Mouse (Mus musculus) kidney, embryonic 14.5 days (tissue): ENCODE measurements at regions not wholly inside any gene's neighbourhood (a gene's known extent, or its start where the extent isn't known, plus 50 kb on each side); places are given as distances from the start of the nearest gene placed in this dataset.

Experiments used
- ATAC-seq: fragments of 200-750 bp; cut with Nextera tagmentation; 2 replicates; pipeline ENCODE4 v1.8.0; 2017; ENCODE audit warnings: moderate number of reproducible peaks, mild to moderate bottlenecking, moderate TSS enrichment, moderate library complexity; ENCODE audit not compliant: low FRiP score, low TSS enrichment
- H3K27ac ChIP-seq: fragments of 300-500 bp; sonication (generic); 2 replicates; pipeline ENCODE4 v1.5.1; 2014; ENCODE audit warnings: low read depth, mild to moderate bottlenecking, low read length, moderate library complexity, mixed read lengths
- H3K27me3 ChIP-seq: fragments of 300-500 bp; sonication (generic); 2 replicates; pipeline ENCODE4 v1.6.1; 2014; ENCODE audit warnings: mild to moderate bottlenecking, low read length; ENCODE audit not compliant: control insufficient read depth, insufficient read depth
- H3K36me3 ChIP-seq: fragments of 300-500 bp; sonication (generic); 2 replicates; pipeline ENCODE4 v1.6.1; 2014; ENCODE audit warnings: low read length, mixed read lengths; ENCODE audit not compliant: control insufficient read depth, insufficient read depth
- H3K4me1 ChIP-seq: fragments of 300-500 bp; sonication (generic); 2 replicates; pipeline ENCODE4 v1.6.1; 2014; ENCODE audit warnings: low read length, mixed read lengths; ENCODE audit not compliant: control insufficient read depth, insufficient read depth
- H3K4me2 ChIP-seq: fragments of 300-500 bp; sonication (generic); replicated peaks from 2 replicates; pipeline ENCODE4 v1.6.1; 2014; ENCODE audit warnings: low read depth, mild to moderate bottlenecking, low read length
- H3K4me3 ChIP-seq: fragments of 300-500 bp; sonication (generic); 2 replicates; pipeline ENCODE4 v1.5.1; 2014; ENCODE audit warnings: mild to moderate bottlenecking, low read length
- H3K9ac ChIP-seq: fragments of 300-500 bp; sonication (generic); 2 replicates; pipeline ENCODE4 v1.6.1; 2014; ENCODE audit warnings: low read depth, mild to moderate bottlenecking, low read length, moderate library complexity
- H3K9me3 ChIP-seq: fragments of 300-500 bp; sonication (generic); 2 replicates; pipeline ENCODE4 v1.6.1; 2016; ENCODE audit warnings: low read length; ENCODE audit not compliant: control insufficient read depth
- WGBS: fragments of 180-500 bp; shearing (Covaris S2); extraction: QIAGEN DNeasy Blood & Tissue Kit; methylation state at CpG from one replicate; pipeline ENCODE4 v1.1.7; 2014; 5-methylcytosine and 5-hydroxymethylcytosine counted together

DNA sequence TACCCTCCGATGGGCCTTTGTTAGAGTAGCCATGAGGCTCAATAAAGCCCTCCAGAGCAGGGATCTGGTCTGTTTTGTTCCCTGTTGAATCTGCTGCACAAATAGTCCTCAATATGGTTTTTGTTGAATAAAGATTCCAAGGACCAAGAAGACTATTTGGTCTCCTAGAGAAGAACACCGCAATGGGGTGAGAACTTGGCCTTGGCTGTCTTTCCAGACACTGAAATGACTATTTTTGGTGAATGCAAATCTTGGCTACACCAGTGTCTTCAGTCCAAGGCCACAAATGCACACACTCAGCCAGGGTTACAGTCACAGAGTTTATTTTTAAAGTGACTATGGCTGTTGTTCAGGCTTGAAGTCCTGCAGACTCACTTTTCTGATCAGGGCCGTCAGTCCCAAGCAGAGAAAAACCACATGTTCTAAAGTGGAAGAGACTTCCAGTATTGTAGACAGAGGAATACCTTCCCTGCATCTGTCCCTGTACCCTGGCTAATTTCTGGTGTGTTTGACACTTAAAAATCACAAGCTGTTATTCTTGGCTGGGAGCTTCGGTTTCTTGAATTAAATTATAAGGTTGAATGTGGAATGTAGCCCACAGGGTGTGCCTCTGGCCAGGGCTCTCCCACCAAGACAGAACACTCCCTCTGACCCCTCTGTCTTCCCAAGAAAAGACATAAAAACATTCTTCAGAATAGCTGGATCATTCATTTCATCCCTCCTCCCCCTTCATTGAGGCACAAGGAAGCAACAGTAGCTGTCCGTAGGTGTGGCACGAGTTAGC lies 604.0 kb downstream of the Zfp706 start:
- peak overlapping the region; percentile 38; the same call in 1 of the 2 replicates for H3K27ac ChIP-seq
- H3K4me2 ChIP-seq: no peak overlapping the region
- peaks cover 13% of the 10 kb centered on the region; the same call in 1 of the 2 replicates for H3K4me1 ChIP-seq
- ATAC-seq: peak; percentile 77; the same call in 1 of the 2 replicates
- no peaks in the 10 kb centered on the region for H3K36me3 ChIP-seq
- 54% methylated on average over 6 of the region's 6 CpGs for WGBS
- H3K9me3 ChIP-seq: no peaks in the 10 kb centered on the region
- no peak overlapping the region for H3K4me3 ChIP-seq
- no peaks in the 10 kb centered on the region for H3K27me3 ChIP-seq
- H3K9ac ChIP-seq: no peak overlapping the region

GRCm38 (mm10) chr15:36402051-36402450 lies 605.5 kb downstream of the Zfp706 start:
- ATAC-seq: no peak
- Histone ChIP-seq H3K4me3 (no peak overlapping the region), H3K27me3 (no peaks in the 10 kb centered on the region), H3K36me3 (no peaks in the 10 kb centered on the region), H3K9me3 (no peaks in the 10 kb centered on the region), H3K27ac (no peak overlapping the region), H3K4me1 (peaks cover 15% of the 10 kb centered on the region; the same call in 1 of the 2 replicates), H3K4me2 (no peak overlapping the region), H3K9ac (no peak overlapping the region)
- 90% methylated on average over 1 of the region's 1 CpGs for WGBS

DNA sequence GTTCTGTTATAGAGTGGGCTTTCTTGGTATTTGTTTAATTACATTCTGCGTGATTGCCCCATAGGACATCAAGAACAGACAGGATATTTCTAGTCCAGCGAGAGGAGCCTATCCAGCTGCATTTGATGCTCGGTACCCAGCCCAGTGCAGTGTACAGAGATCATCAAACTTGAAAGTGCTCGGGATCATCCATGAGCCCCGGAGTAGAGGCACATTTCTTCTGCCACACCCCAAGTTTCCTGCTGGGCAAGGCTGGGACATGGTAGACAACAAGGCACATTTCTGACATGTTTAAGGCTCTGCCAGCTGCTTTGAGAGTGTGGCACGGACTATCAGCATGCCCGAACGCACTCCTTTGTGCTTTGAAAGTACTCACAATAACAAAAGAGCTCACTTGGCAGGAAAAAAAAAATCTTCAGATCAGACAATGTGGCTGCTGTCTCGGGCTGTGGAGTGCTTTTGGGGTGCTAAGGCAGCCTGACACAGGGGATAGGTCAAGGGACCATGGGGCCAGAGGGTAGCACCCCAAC lies 607.2 kb downstream of the Zfp706 start:
- Histone ChIP-seq H3K9me3 (no peaks in the 10 kb centered on the region), H3K4me2 (no peak overlapping the region), H3K27ac (no peak overlapping the region), H3K4me3 (no peak overlapping the region), H3K9ac (no peak overlapping the region), H3K4me1 (peaks cover 15% of the 10 kb centered on the region; the same call in 1 of the 2 replicates), H3K27me3 (no peaks in the 10 kb centered on the region), H3K36me3 (no peaks in the 10 kb centered on the region)
- no peak for ATAC-seq
- WGBS: 83% methylated on average over 9 of the region's 9 CpGs

- Histone ChIP-seq H3K27me3 (no peaks in the 10 kb centered on the region), H3K4me3 (no peak overlapping the region), H3K9ac (no peak overlapping the region), H3K4me2 (no peak overlapping the region), H3K36me3 (no peaks in the 10 kb centered on the region), H3K27ac (peak overlapping the region; percentile 57; the same call in 1 of the 2 replicates), H3K9me3 (no peaks in the 10 kb centered on the region), H3K4me1 (peaks cover 15% of the 10 kb centered on the region; the same call in 1 of the 2 replicates)
- 25% methylated on average over 7 of the region's 7 CpGs for WGBS
- ATAC-seq: peak; percentile 83
Observed at GRCm38 (mm10) chr15:36399355-36400012, 608.1 kb downstream of the Zfp706 start.

GRCm38 (mm10) chr15:36398099-36398982 lies 609.2 kb downstream of the Zfp706 start:
- H3K9me3 ChIP-seq: no peaks in the 10 kb centered on the region
- no peak overlapping the region for H3K4me3 ChIP-seq
- no peak overlapping the region for H3K4me2 ChIP-seq
- H3K4me1 ChIP-seq: peaks cover 15% of the 10 kb centered on the region; the same call in 1 of the 2 replicates
- no peaks in the 10 kb centered on the region for H3K27me3 ChIP-seq
- H3K27ac ChIP-seq: no peak overlapping the region
- no peak overlapping the region for H3K9ac ChIP-seq
- ATAC-seq: no peak
- H3K36me3 ChIP-seq: no peaks in the 10 kb centered on the region
- whole genome bisulfite sequencing: 66% methylated on average over 9 of the region's 9 CpGs

- Histone ChIP-seq H3K4me2 (no peak overlapping the region), H3K4me1 (peaks cover 15% of the 10 kb centered on the region; the same call in 1 of the 2 replicates), H3K4me3 (no peak overlapping the region), H3K27me3 (no peaks in the 10 kb centered on the region), H3K9me3 (no peaks in the 10 kb centered on the region), H3K9ac (no peak overlapping the region), H3K27ac (no peak overlapping the region), H3K36me3 (no peaks in the 10 kb centered on the region)
- no peak for ATAC-seq
- 88% methylated on average over 6 of the region's 6 CpGs for WGBS
Observed at GRCm38 (mm10) chr15:36396791-36397190, 610.8 kb downstream of the Zfp706 start.

- H3K9ac ChIP-seq: no peak overlapping the region
- H3K27ac ChIP-seq: no peak overlapping the region
- no peak overlapping the region for H3K4me3 ChIP-seq
- H3K4me2 ChIP-seq: no peak overlapping the region
- H3K9me3 ChIP-seq: no peaks in the 10 kb centered on the region
- ATAC-seq: no peak
- H3K4me1 ChIP-seq: peaks cover 15% of the 10 kb centered on the region; the same call in 1 of the 2 replicates
- H3K27me3 ChIP-seq: no peaks in the 10 kb centered on the region
- WGBS: 58% methylated on average over 2 of the region's 2 CpGs
- no peaks in the 10 kb centered on the region for H3K36me3 ChIP-seq
Observed at GRCm38 (mm10) chr15:36396245-36396644, 611.3 kb downstream of the Zfp706 start.

GRCm38 (mm10) chr15:36395672-36396050 lies 611.9 kb downstream of the Zfp706 start:
- H3K27me3 ChIP-seq: no peaks in the 10 kb centered on the region
- H3K4me2 ChIP-seq: no peak overlapping the region
- H3K4me1 ChIP-seq: peaks cover 15% of the 10 kb centered on the region; the same call in 1 of the 2 replicates
- 42% methylated on average over 4 of the region's 4 CpGs for WGBS
- ATAC-seq: no peak
- H3K27ac ChIP-seq: no peak overlapping the region
- no peak overlapping the region for H3K9ac ChIP-seq
- no peaks in the 10 kb centered on the region for H3K9me3 ChIP-seq
- no peaks in the 10 kb centered on the region for H3K36me3 ChIP-seq
- H3K4me3 ChIP-seq: no peak overlapping the region
